Mouse (Mus musculus): ENCODE data around the gene P3h1. TPM values are rescaled to one million over a fixed set of nuclear protein-coding genes. Genes with fewer than 3 reads are reported as not detected.
A peak's percentile ranks its signal among the peaks of the same experiment; 100 is the strongest.

P3h1 gene
- total RNA-seq (2021): 1 to 10 TPM; 7.7 to 8.5 TPM
- long read RNA-seq, transcript P3h1-204 (15 exons, 3,188 nt): major isoform, 5 of 17 reads
- long read RNA-seq, partial matches to known transcripts: 2 of 17 reads
- long read RNA-seq, other reads (novel, unspliced or antisense): 9 of 17 reads

- DNase-seq (ENCODE audit: low spot score in 2 of 2): peak; percentile 98 to 99
These were observed at the start of gene P3h1, which contains the start of gene AU022252 for GRCm38 (mm10) chr4:119232410-119233255. Gene P3h1, plus strand, starts transcription at chr4:119232915. Gene AU022252, minus strand, starts transcription at chr4:119232712.

- no peak for DNase-seq (ENCODE audit: low spot score in 2 of 2)
These were observed 49.2 kb upstream of the P3h1 start for GRCm38 (mm10) chr4:119183525-119183924.

GRCm38 (mm10) chr4:119185771-119186170, 46.9 kb upstream of the P3h1 start:
- no peak for DNase-seq (ENCODE audit: low spot score in 2 of 2)

GRCm38 (mm10) chr4:119188060-119188785, 44.5 kb upstream of the P3h1 start:
- no peak for DNase-seq (ENCODE audit: low spot score in 2 of 2)

GRCm38 (mm10) chr4:119189392-119189791, 43.3 kb upstream of the P3h1 start:
- DNase-seq (ENCODE audit: low spot score in 2 of 2): no peak

GRCm38 (mm10) chr4:119189864-119190263, 42.9 kb upstream of the P3h1 start, which contains the start of gene Ermap:
Gene Ermap, minus strand, starts transcription at chr4:119190011.
- DNase-seq (ENCODE audit: low spot score in 2 of 2): no peak

- no peak for DNase-seq (ENCODE audit: low spot score in 2 of 2)
These were observed 42.1 kb upstream of the P3h1 start for GRCm38 (mm10) chr4:119190618-119191017.

GRCm38 (mm10) chr4:119191273-119191672, 41.4 kb upstream of the P3h1 start:
- no peak for DNase-seq (ENCODE audit: low spot score in 2 of 2)

- no peak for DNase-seq (ENCODE audit: low spot score in 2 of 2)
These were observed 40.0 kb upstream of the P3h1 start for GRCm38 (mm10) chr4:119192757-119193156.

- peak; percentile 69 to 84 for DNase-seq (ENCODE audit: low spot score in 2 of 2)
These were observed 37.7 kb upstream of the P3h1 start, which contains the start of gene Svbp for GRCm38 (mm10) chr4:119194909-119195581. Gene Svbp, plus strand, starts transcription at chr4:119195306.

- no peak for DNase-seq (ENCODE audit: low spot score in 2 of 2)
These were observed 37.0 kb upstream of the P3h1 start for GRCm38 (mm10) chr4:119195582-119196320.

- no peak for DNase-seq (ENCODE audit: low spot score in 2 of 2)
These were observed 34.6 kb upstream of the P3h1 start for GRCm38 (mm10) chr4:119198105-119198504.

- DNase-seq (ENCODE audit: low spot score in 2 of 2): peak; percentile 32 to 66
These were observed 28.0 kb upstream of the P3h1 start for GRCm38 (mm10) chr4:119204672-119205071.

GRCm38 (mm10) chr4:119216667-119217066, 16.0 kb upstream of the P3h1 start:
- no peak for DNase-seq (ENCODE audit: low spot score in 2 of 2)

- DNase-seq (ENCODE audit: low spot score in 2 of 2): no peak
These were observed 14.5 kb upstream of the P3h1 start, which contains the start of gene Tmem269 for GRCm38 (mm10) chr4:119218169-119218568. Gene Tmem269, minus strand, starts transcription at chr4:119218217.

GRCm38 (mm10) chr4:119223696-119224095, 9.0 kb upstream of the P3h1 start:
- DNase-seq (ENCODE audit: low spot score in 2 of 2): peak; percentile 43 to 71

GRCm38 (mm10) chr4:119224534-119224933, 8.2 kb upstream of the P3h1 start:
- no peak for DNase-seq (ENCODE audit: low spot score in 2 of 2)

GRCm38 (mm10) chr4:119225719-119226118, 7.0 kb upstream of the P3h1 start:
- no peak for DNase-seq (ENCODE audit: low spot score in 2 of 2)

- no peak for DNase-seq (ENCODE audit: low spot score in 2 of 2)
These were observed 6.0 kb upstream of the P3h1 start for GRCm38 (mm10) chr4:119226751-119227150.

GRCm38 (mm10) chr4:119233256-119233901, 664 bp downstream of the P3h1 start:
- peak; percentile 55 to 73 for DNase-seq (ENCODE audit: low spot score in 2 of 2)
